Mouse (Mus musculus) erythroid progenitor cell, adult 5-6 weeks (primary cell): ENCODE measurements around the gene Coq3. TPM values are rescaled to one million over a fixed set of nuclear protein-coding genes. Genes with fewer than 3 reads are reported as not detected.

Experiments used
- ATAC-seq: replicated peaks from 2 replicates; pipeline ENCODE4 v1.8.0; 2016; ENCODE audit warnings: moderate number of reproducible peaks, mild to moderate bottlenecking, moderate TSS enrichment, inconsistent platforms; ENCODE audit not compliant: poor library complexity, low FRiP score, severe bottlenecking
- total RNA-seq, 2 experiments: library from RNA; stranded (forward) in 1 of 2; stranded (reverse) in 1 of 2; fragments of 150-400 nt in 1 of 2; fragments of 186-747, 209-891 nt in 1 of 2; gene quantifications; 2 replicates each; pipeline versions ENCODE4 v1.2.3 to v1.2.4; 2015 to 2017; ENCODE audit warnings: low replicate concordance in 2 of 2

Coq3 gene
- total RNA-seq (2015; ENCODE audit: low replicate concordance) (7.1 TPM in 1 of 2 replicates, not detected in the other), total RNA-seq (2017; ENCODE audit: low replicate concordance) (2.7 TPM in 1 of 2 replicates, not detected in the other)

- peak; percentile 77 for ATAC-seq
Measured at GRCm38 (mm10) chr4:21879565-21880220, at the start of gene Coq3. TSS of gene Coq3 (plus strand) at chr4:21879673.

- 0 out of 2 replicates have a peak, but pooled peaks have one; percentile 54 for ATAC-seq
Measured at GRCm38 (mm10) chr4:21832844-21833243, 46.6 kb upstream of the Coq3 start.

- peak; percentile 98 for ATAC-seq
Measured at GRCm38 (mm10) chr4:21847481-21848286, 31.8 kb upstream of the Coq3 start, which contains the start of gene Pnisr. TSS of gene Pnisr (plus strand) at chr4:21847583.

- peak; percentile 80 for ATAC-seq
Measured at GRCm38 (mm10) chr4:21848287-21848630, 31.2 kb upstream of the Coq3 start.

- ATAC-seq: no peak
Measured at GRCm38 (mm10) chr4:21857481-21857880, 22.0 kb upstream of the Coq3 start.

- no peak for ATAC-seq
Measured at GRCm38 (mm10) chr4:21865226-21865625, 14.2 kb upstream of the Coq3 start.

GRCm38 (mm10) chr4:21878776-21879175 is 697 bp upstream of the Coq3 start:
- no peak for ATAC-seq

- ATAC-seq: no peak
Measured at GRCm38 (mm10) chr4:21882806-21883205, 3.3 kb downstream of the Coq3 start.

GRCm38 (mm10) chr4:21885831-21886230 is 6.4 kb downstream of the Coq3 start:
- no peak for ATAC-seq

- ATAC-seq: no peak
Measured at GRCm38 (mm10) chr4:21930971-21931771, 51.7 kb downstream of the Coq3 start, which contains the start of gene Faxc. TSS of gene Faxc (plus strand) at chr4:21931329.

GRCm38 (mm10) chr4:21931772-21932630 is 52.5 kb downstream of the Coq3 start:
- no peak for ATAC-seq

- ATAC-seq: no peak
Measured at GRCm38 (mm10) chr4:21935378-21935777, 55.9 kb downstream of the Coq3 start.

GRCm38 (mm10) chr4:21936424-21936823 is 57.0 kb downstream of the Coq3 start:
- ATAC-seq: no peak

- no peak for ATAC-seq
Measured at GRCm38 (mm10) chr4:21937890-21938289, 58.4 kb downstream of the Coq3 start.

- ATAC-seq: no peak
Measured at GRCm38 (mm10) chr4:21944672-21945071, 65.2 kb downstream of the Coq3 start.

GRCm38 (mm10) chr4:21951444-21951843 is 72.0 kb downstream of the Coq3 start:
- ATAC-seq: no peak

GRCm38 (mm10) chr4:21952255-21952654 is 72.8 kb downstream of the Coq3 start:
- no peak for ATAC-seq

GRCm38 (mm10) chr4:21957570-21958321 is 78.3 kb downstream of the Coq3 start:
- no peak for ATAC-seq
